Mouse (Mus musculus): Measurements from ENCODE around the gene Ttll12. TPM values are rescaled to one million over a fixed set of nuclear protein-coding genes. Genes with fewer than 3 reads are reported as not detected.

Gene Ttll12
- total and polyA plus RNA-seq, 3 experiments = 43.9 to 76.5 TPM; not detected in 1

DNA sequence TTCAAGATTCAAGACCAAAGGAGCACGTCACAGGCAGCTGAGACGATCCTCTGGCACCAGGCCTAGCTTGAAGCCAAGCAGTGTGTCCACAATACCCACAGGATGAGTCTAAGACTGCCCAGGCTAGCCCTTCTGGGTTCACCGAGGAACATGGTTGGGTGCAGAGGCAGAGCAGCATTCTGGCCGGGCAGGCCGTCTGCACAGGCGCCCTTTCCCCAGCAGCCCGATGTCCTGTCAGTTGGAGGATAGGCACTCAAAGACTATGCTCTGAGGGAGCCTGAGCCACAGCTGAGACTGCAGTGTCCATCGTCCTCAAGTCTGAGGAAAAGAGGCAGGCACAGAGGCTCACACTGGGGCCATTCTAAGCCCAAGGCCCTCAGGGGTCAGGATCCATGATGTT lies 47.8 kb downstream of the Ttll12 start:
- H3K9ac ChIP-seq (ENCODE audit: control insufficient read depth, low read depth, low read length, poor library complexity, severe bottlenecking) = no peak overlapping the region
- no peak overlapping the region for H3K27ac ChIP-seq (ENCODE audit: control insufficient read depth, low read depth, low read length)
- no peak for DNase-seq (ENCODE audit: low read depth, low spot score)
- no peaks in the 10 kb centered on the region for H3K27me3 ChIP-seq (ENCODE audit: control insufficient read depth in 1 of 2, insufficient read depth in 2 of 2, low read length in 2 of 2)
- H3K4me1 ChIP-seq (ENCODE audit: control insufficient read depth in 1 of 2, insufficient read depth in 2 of 2, low read length in 2 of 2) = no peaks in the 10 kb centered on the region
- no peak overlapping the region for H3K4me3 ChIP-seq (ENCODE audit: control insufficient read depth in 1 of 2, insufficient read depth in 1 of 2, low read depth in 2 of 2, low read length in 2 of 2)
- no peaks in the 10 kb centered on the region for H3K79me2 ChIP-seq (ENCODE audit: control insufficient read depth, insufficient read depth, low read length, poor library complexity)
- H3K9me3 ChIP-seq (replicated peaks; ENCODE audit: insufficient read depth, low read length) = no peaks in the 10 kb centered on the region
- H3K36me3 ChIP-seq (ENCODE audit: control insufficient read depth in 1 of 2, insufficient read depth in 2 of 2, low read length in 2 of 2) = no peaks in the 10 kb centered on the region; a peak in 1 of 4 replicates
- TF ChIP-seq ELF1 (IDR thresholded peaks at IDR 0.05; ENCODE audit: low read depth, low read length) (no peak), JUND (IDR thresholded peaks at IDR 0.05; ENCODE audit: low read depth, low read length) (no peak), POLR2AphosphoS5 (IDR thresholded peaks at IDR 0.05; ENCODE audit: borderline replicate concordance, low read depth, low read length) (no peak), TCF12 (IDR thresholded peaks at IDR 0.05; ENCODE audit: low read depth, low read length) (no peak), MAX (IDR thresholded peaks at IDR 0.05; ENCODE audit: low read length) (no peak), NRF1 (IDR thresholded peaks at IDR 0.05; ENCODE audit: insufficient read depth, low read depth, low read length, poor library complexity, severe bottlenecking) (no peak), POLR2A (IDR thresholded peaks at IDR 0.05; ENCODE audit: control insufficient read depth in 1 of 2, insufficient read depth in 1 of 2, low read depth in 1 of 2, low read length in 2 of 2, poor library complexity in 1 of 2) (no peak), USF2 (IDR thresholded peaks at IDR 0.05; ENCODE audit: borderline replicate concordance in 1 of 2, insufficient read depth in 1 of 2, low read depth in 1 of 2, low read length in 2 of 2) (no peak), CHD1 (IDR thresholded peaks at IDR 0.05; ENCODE audit: low read depth, low read length) (no peak), MYB (IDR thresholded peaks at IDR 0.05; ENCODE audit: low read depth, low read length) (no peak), ZNF384 (IDR thresholded peaks at IDR 0.05; ENCODE audit: low read depth, low read length) (no peak), ZMIZ1 (IDR thresholded peaks at IDR 0.05; ENCODE audit: low read depth, low read length) (no peak), RCOR1 (IDR thresholded peaks at IDR 0.05; ENCODE audit: low read depth, low read length) (no peak), POLR2AphosphoS2 (IDR thresholded peaks at IDR 0.05; ENCODE audit: low read length) (no peak), BHLHE40 (IDR thresholded peaks at IDR 0.05; ENCODE audit: borderline replicate concordance, low read depth, low read length) (no peak), GATA1 (IDR thresholded peaks at IDR 0.05; ENCODE audit: low read depth, low read length) (no peak), MAFK (IDR thresholded peaks at IDR 0.05; ENCODE audit: borderline replicate concordance, low read depth, low read length) (no peak)

GRCm38 (mm10) chr15:83546029-83546428 lies 48.9 kb downstream of the Ttll12 start:
- H3K36me3 ChIP-seq (ENCODE audit: control insufficient read depth in 1 of 2, insufficient read depth in 2 of 2, low read length in 2 of 2) = no peaks in the 10 kb centered on the region; a peak in 1 of 4 replicates
- no peak for DNase-seq (ENCODE audit: low read depth, low spot score)
- H3K27ac ChIP-seq (ENCODE audit: control insufficient read depth, low read depth, low read length) = no peak overlapping the region
- H3K9me3 ChIP-seq (replicated peaks; ENCODE audit: insufficient read depth, low read length) = no peaks in the 10 kb centered on the region
- H3K4me3 ChIP-seq (ENCODE audit: control insufficient read depth in 1 of 2, insufficient read depth in 1 of 2, low read depth in 2 of 2, low read length in 2 of 2) = no peak overlapping the region
- TF ChIP-seq USF1 (IDR thresholded peaks at IDR 0.05; ENCODE audit: low read depth, low read length) (peak; percentile 55), CHD1 (IDR thresholded peaks at IDR 0.05; ENCODE audit: low read depth, low read length) (no peak)
- no peaks in the 10 kb centered on the region for H3K4me1 ChIP-seq (ENCODE audit: control insufficient read depth in 1 of 2, insufficient read depth in 2 of 2, low read length in 2 of 2)
- H3K27me3 ChIP-seq (ENCODE audit: control insufficient read depth in 1 of 2, insufficient read depth in 2 of 2, low read length in 2 of 2) = no peaks in the 10 kb centered on the region
- no peak overlapping the region for H3K9ac ChIP-seq (ENCODE audit: control insufficient read depth, low read depth, low read length, poor library complexity, severe bottlenecking)
- no peaks in the 10 kb centered on the region for H3K79me2 ChIP-seq (ENCODE audit: control insufficient read depth, insufficient read depth, low read length, poor library complexity)
